Mouse (Mus musculus): ENCODE results near the gene Rora. TPM values are rescaled to one million over a fixed set of nuclear protein-coding genes. Genes with fewer than 3 reads are reported as not detected.
A peak's percentile ranks its signal among the peaks of the same experiment; 100 is the strongest.

The Rora gene
- total RNA-seq (2021), result 10 to 100 TPM; 36.7 to 99.2 TPM
- long read RNA-seq, experiment 1, transcript Rora-202 (10 exons, 2,591 nt), result major isoform, 22 of 26 reads
- long read RNA-seq, experiment 1, partial matches to known transcripts, result 1 of 26 reads
- long read RNA-seq, experiment 1, other reads (novel, unspliced or antisense), result 3 of 26 reads
- long read RNA-seq, experiment 2, transcript Rora-202 (10 exons, 2,591 nt), result major isoform, 149 of 193 reads
- long read RNA-seq, experiment 2, partial matches to known transcripts, result 20 of 193 reads
- long read RNA-seq, experiment 2, other reads (novel, unspliced or antisense), result 24 of 193 reads

GRCm38 (mm10) chr9:68653211-68654038 lies at the start of gene Rora:
Gene Rora, plus strand, starts transcription at chr9:68653786.
- DNase-seq (ENCODE audit: low spot score in 2 of 2), result peak; percentile 53 to 74

GRCm38 (mm10) chr9:68614006-68614405 lies 39.6 kb upstream of the Rora start:
- no peak for DNase-seq (ENCODE audit: low spot score in 2 of 2)

- no peak for DNase-seq (ENCODE audit: low spot score in 2 of 2)
Observed at GRCm38 (mm10) chr9:68617116-68617515, 36.5 kb upstream of the Rora start.

- no peak for DNase-seq (ENCODE audit: low spot score in 2 of 2)
Observed at GRCm38 (mm10) chr9:68620036-68620435, 33.5 kb upstream of the Rora start.

- no peak for DNase-seq (ENCODE audit: low spot score in 2 of 2)
Observed at GRCm38 (mm10) chr9:68620441-68620840, 33.1 kb upstream of the Rora start.

- DNase-seq (ENCODE audit: low spot score in 2 of 2), result no peak
Observed at GRCm38 (mm10) chr9:68624981-68625380, 28.6 kb upstream of the Rora start.

GRCm38 (mm10) chr9:68637301-68637700 lies 16.3 kb upstream of the Rora start:
- DNase-seq (ENCODE audit: low spot score in 2 of 2), result no peak

- no peak for DNase-seq (ENCODE audit: low spot score in 2 of 2)
Observed at GRCm38 (mm10) chr9:68641123-68641522, 12.5 kb upstream of the Rora start.

- DNase-seq (ENCODE audit: low spot score in 2 of 2), result no peak
Observed at GRCm38 (mm10) chr9:68648061-68648460, 5.5 kb upstream of the Rora start.

- no peak for DNase-seq (ENCODE audit: low spot score in 2 of 2)
Observed at GRCm38 (mm10) chr9:68654039-68654332, 400 bp downstream of the Rora start.

GRCm38 (mm10) chr9:68654333-68655017 lies 889 bp downstream of the Rora start:
- DNase-seq (ENCODE audit: low spot score in 2 of 2), result peak; percentile 44 to 54

- peak; percentile 33 to 67 for DNase-seq (ENCODE audit: low spot score in 2 of 2)
Observed at GRCm38 (mm10) chr9:68655018-68656005, 1.7 kb downstream of the Rora start.

- no peak for DNase-seq (ENCODE audit: low spot score in 2 of 2)
Observed at GRCm38 (mm10) chr9:68656076-68656795, 2.6 kb downstream of the Rora start.

- DNase-seq (ENCODE audit: low spot score in 2 of 2), result no peak
Observed at GRCm38 (mm10) chr9:68656796-68657130, 3.2 kb downstream of the Rora start.

- no peak for DNase-seq (ENCODE audit: low spot score in 2 of 2)
Observed at GRCm38 (mm10) chr9:68670731-68671130, 17.1 kb downstream of the Rora start.

- no peak for DNase-seq (ENCODE audit: low spot score in 2 of 2)
Observed at GRCm38 (mm10) chr9:68672459-68672858, 18.9 kb downstream of the Rora start.

GRCm38 (mm10) chr9:68673221-68673620 lies 19.6 kb downstream of the Rora start:
- DNase-seq (ENCODE audit: low spot score in 2 of 2), result no peak

- no peak for DNase-seq (ENCODE audit: low spot score in 2 of 2)
Observed at GRCm38 (mm10) chr9:68679871-68680374, 26.3 kb downstream of the Rora start.

- DNase-seq (ENCODE audit: low spot score in 2 of 2), result no peak
Observed at GRCm38 (mm10) chr9:68683938-68684337, 30.4 kb downstream of the Rora start.

GRCm38 (mm10) chr9:68685562-68685961 lies 32.0 kb downstream of the Rora start:
- DNase-seq (ENCODE audit: low spot score in 2 of 2), result no peak
